Mouse (Mus musculus): ENCODE data around the gene Arhgef12. TPM values are rescaled to one million over a fixed set of nuclear protein-coding genes. Genes with fewer than 3 reads are reported as not detected.
"Not testable (repeated sequence)": the region's sequence is repeated elsewhere in the genome, so short reads cannot be mapped to it uniquely, and the experiment has no call there.

Arhgef12 gene
- polyA plus RNA-seq, 1 experiment: 63.4 TPM

- TF ChIP-seq POLR2A (IDR thresholded peaks at IDR 0.05; ENCODE audit: extremely low read depth, insufficient read depth, low read length) (no peak), CTCF (IDR thresholded peaks at IDR 0.05; ENCODE audit: extremely low read depth, insufficient read depth, low read length) (no peak)
- Histone ChIP-seq H3K27ac (ENCODE audit: insufficient read depth, low read length) (no peak overlapping the region), H3K4me1 (ENCODE audit: control insufficient read depth, insufficient read depth, low read length) (no peaks in the 10 kb centered on the region), H3K4me3 (ENCODE audit: insufficient read depth, low read length) (no peak overlapping the region)
Observed at GRCm38 (mm10) chr9:43000595-43001250, 106.3 kb downstream of the Arhgef12 start.

- TF ChIP-seq POLR2A (IDR thresholded peaks at IDR 0.05; ENCODE audit: extremely low read depth, insufficient read depth, low read length) (no peak), CTCF (IDR thresholded peaks at IDR 0.05; ENCODE audit: extremely low read depth, insufficient read depth, low read length) (no peak)
- Histone ChIP-seq H3K4me1 (ENCODE audit: control insufficient read depth, insufficient read depth, low read length) (no peaks in the 10 kb centered on the region), H3K27ac (ENCODE audit: insufficient read depth, low read length) (no peak overlapping the region), H3K4me3 (ENCODE audit: insufficient read depth, low read length) (no peak overlapping the region)
Observed at GRCm38 (mm10) chr9:43000070-43000469, 107.0 kb downstream of the Arhgef12 start.

DNA sequence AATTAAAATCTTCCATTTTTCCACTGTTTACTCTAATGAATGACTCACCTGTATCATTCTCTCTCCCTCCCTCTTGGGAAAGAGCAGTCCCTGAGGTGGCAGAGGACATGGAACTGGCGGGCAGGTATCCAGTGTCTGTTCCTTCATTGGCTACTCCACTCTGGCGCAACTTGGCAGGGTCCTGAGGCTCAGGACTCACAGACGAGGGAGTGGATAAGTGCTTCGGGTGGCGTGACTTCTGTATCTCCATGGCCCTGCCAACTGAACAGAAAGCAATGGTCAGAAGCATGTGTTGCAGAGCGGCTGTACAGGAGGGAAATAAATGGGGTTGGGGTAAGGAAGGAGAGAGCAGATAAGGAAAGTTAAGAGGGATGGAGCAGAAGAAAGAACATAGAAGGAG lies 109.5 kb downstream of the Arhgef12 start:
- Histone ChIP-seq H3K4me1 (ENCODE audit: control insufficient read depth, insufficient read depth, low read length) (no peaks in the 10 kb centered on the region), H3K27ac (ENCODE audit: insufficient read depth, low read length) (no peak overlapping the region), H3K4me3 (ENCODE audit: insufficient read depth, low read length) (no peak overlapping the region)
- TF ChIP-seq CTCF (IDR thresholded peaks at IDR 0.05; ENCODE audit: extremely low read depth, insufficient read depth, low read length): no peak
- TF ChIP-seq POLR2A (IDR thresholded peaks at IDR 0.05; ENCODE audit: extremely low read depth, insufficient read depth, low read length): no peak

DNA sequence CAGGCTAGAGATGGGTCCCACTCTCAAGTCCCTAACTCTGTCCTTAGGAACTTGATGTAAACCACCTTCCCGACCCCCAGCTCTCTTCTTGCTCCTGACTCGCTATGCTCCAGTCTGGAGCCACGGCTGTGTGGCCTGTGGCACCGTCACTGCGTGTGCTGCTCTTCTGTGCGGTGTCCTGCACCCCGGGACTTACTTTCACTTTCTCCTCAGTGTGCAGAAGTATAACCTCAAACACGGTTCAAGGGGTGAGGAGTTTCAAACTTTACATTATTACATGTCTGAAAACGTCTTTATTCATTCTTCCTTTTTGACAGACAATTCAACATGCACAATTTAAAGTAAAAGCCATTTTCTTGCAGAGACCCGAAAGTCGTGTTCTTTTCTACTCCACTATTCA lies 111.7 kb downstream of the Arhgef12 start:
- Histone ChIP-seq H3K4me3 (ENCODE audit: insufficient read depth, low read length) (no peak overlapping the region), H3K27ac (ENCODE audit: insufficient read depth, low read length) (no peak overlapping the region), H3K4me1 (ENCODE audit: control insufficient read depth, insufficient read depth, low read length) (no peaks in the 10 kb centered on the region)
- TF ChIP-seq CTCF (IDR thresholded peaks at IDR 0.05; ENCODE audit: extremely low read depth, insufficient read depth, low read length): no peak

DNA sequence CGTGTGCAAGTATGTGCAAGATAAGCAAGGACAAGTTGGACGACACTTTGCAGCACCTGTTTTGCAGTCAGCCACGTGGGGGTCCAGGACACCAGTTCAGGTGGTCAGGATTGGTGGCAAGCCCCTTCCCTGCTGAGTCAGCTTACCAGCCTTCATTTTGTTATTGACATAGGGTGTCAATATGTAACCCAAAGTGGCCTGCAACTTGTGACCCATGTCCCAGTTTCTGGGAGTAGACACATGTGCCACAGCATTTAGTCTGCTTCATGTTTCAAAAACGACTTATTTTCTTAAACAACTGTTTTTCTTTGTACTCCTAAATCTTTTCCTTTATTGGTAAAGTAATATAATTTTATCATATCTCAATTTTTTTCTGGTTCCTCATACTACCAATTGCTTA lies 112.3 kb downstream of the Arhgef12 start:
- Histone ChIP-seq H3K4me3 (ENCODE audit: insufficient read depth, low read length) (no peak overlapping the region), H3K4me1 (ENCODE audit: control insufficient read depth, insufficient read depth, low read length) (no peaks in the 10 kb centered on the region), H3K27ac (ENCODE audit: insufficient read depth, low read length) (no peak overlapping the region)
- TF ChIP-seq CTCF (IDR thresholded peaks at IDR 0.05; ENCODE audit: extremely low read depth, insufficient read depth, low read length): no peak
- TF ChIP-seq POLR2A (IDR thresholded peaks at IDR 0.05; ENCODE audit: extremely low read depth, insufficient read depth, low read length): no peak

DNA sequence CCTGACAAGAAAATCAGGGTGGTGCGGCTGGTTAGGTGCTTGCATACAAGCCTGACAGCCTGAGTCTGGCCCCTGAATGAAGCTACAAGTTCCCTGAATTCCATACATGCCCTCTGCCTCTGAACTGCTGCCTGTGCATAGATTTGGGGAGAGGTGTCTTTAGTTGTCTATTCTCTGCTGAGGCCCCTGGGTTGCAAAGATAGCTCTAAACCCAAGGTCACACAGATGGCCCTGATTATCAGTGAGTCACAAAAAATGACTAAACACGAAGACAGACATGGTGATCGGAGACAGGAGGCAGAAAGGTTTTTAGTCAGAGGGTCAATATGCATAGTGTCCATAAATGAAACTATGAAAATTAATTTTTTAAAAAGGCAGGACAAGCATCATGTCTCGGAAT lies 113.4 kb downstream of the Arhgef12 start:
- Histone ChIP-seq H3K27ac (ENCODE audit: insufficient read depth, low read length) (no peak overlapping the region), H3K4me3 (ENCODE audit: insufficient read depth, low read length) (no peak overlapping the region), H3K4me1 (ENCODE audit: control insufficient read depth, insufficient read depth, low read length) (no peaks in the 10 kb centered on the region)
- TF ChIP-seq CTCF (IDR thresholded peaks at IDR 0.05; ENCODE audit: extremely low read depth, insufficient read depth, low read length): no peak
- TF ChIP-seq POLR2A (IDR thresholded peaks at IDR 0.05; ENCODE audit: extremely low read depth, insufficient read depth, low read length): no peak

DNA sequence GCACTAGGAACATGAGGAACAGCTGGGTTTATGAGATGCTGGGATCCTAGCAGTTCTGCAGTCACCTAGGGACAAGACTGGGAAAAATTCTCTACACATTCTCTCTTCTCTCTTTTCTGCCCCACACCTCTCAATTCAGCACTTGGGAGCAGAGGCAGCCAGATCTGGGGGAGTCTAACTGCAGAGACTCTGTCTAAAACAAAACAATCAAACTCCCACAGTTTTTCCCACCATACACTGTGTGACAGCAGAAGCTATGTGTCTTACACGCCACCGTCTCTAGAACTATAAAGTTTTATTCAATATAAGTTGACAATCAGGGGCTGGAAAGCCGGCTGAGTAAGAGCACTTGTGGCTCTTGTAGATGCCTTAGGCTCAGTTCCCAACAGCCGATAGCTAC lies 119.1 kb downstream of the Arhgef12 start:
- H3K4me3 ChIP-seq (ENCODE audit: insufficient read depth, low read length): no peak overlapping the region
- TF ChIP-seq CTCF (IDR thresholded peaks at IDR 0.05; ENCODE audit: extremely low read depth, insufficient read depth, low read length): no peak
- TF ChIP-seq POLR2A (IDR thresholded peaks at IDR 0.05; ENCODE audit: extremely low read depth, insufficient read depth, low read length): no peak
- H3K27ac ChIP-seq (ENCODE audit: insufficient read depth, low read length): no peak overlapping the region
- H3K4me1 ChIP-seq (ENCODE audit: control insufficient read depth, insufficient read depth, low read length): peaks cover 1% of the 10 kb centered on the region; the same call in 1 of the 2 replicates

DNA sequence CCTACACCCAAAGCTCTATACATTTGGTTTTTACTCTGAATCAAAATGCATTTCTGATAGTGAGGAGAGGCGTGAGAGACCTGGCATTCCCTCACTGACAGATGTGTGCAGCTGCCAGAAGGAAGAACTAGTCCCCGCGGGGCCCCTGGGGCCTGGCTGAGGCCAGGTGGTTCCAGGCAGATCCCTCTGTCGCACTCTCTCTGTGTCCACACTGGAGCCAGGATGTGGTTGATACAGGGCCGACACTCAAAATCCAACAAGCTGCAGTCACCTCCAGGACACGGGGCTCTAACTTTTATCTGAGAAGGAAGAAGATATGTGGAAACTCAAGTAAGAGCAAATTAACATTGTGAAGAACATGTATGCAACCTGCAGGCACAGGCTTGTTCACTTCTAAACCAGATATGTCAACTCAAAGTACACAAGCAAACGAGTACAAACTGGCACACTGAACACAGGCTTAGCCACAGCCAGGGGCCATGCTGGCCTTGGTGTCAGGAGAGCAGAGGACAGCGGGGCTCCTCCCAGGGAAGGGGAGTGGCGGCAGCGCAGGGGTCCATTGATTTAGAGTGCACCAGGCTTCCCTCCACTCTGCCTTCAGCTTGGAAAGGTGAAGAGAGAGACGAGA lies 138.0 kb downstream of the Arhgef12 start:
- Histone ChIP-seq H3K4me3 (ENCODE audit: insufficient read depth, low read length) (no peak overlapping the region), H3K27ac (ENCODE audit: insufficient read depth, low read length) (no peak overlapping the region), H3K4me1 (ENCODE audit: control insufficient read depth, insufficient read depth, low read length) (no peaks in the 10 kb centered on the region)
- TF ChIP-seq CTCF (IDR thresholded peaks at IDR 0.05; ENCODE audit: extremely low read depth, insufficient read depth, low read length) (no peak), POLR2A (IDR thresholded peaks at IDR 0.05; ENCODE audit: extremely low read depth, insufficient read depth, low read length) (no peak)

GRCm38 (mm10) chr9:42967731-42968130 lies 139.3 kb downstream of the Arhgef12 start:
- Histone ChIP-seq H3K4me3 (ENCODE audit: insufficient read depth, low read length) (no peak overlapping the region), H3K27ac (ENCODE audit: insufficient read depth, low read length) (no peak overlapping the region)

GRCm38 (mm10) chr9:42964809-42965208 lies 142.2 kb downstream of the Arhgef12 start:
- not testable (repeated sequence) for H3K4me1 ChIP-seq (ENCODE audit: control insufficient read depth, insufficient read depth, low read length); H3K27ac ChIP-seq (ENCODE audit: insufficient read depth, low read length); H3K4me3 ChIP-seq (ENCODE audit: insufficient read depth, low read length)

More at GRCm38 (mm10) chr9:42967731-42968130, 139.3 kb downstream of the Arhgef12 start:
- H3K4me1 ChIP-seq (ENCODE audit: control insufficient read depth, insufficient read depth, low read length): no peaks in the 10 kb centered on the region
- TF ChIP-seq CTCF (IDR thresholded peaks at IDR 0.05; ENCODE audit: extremely low read depth, insufficient read depth, low read length): no peak
- no peak for TF ChIP-seq POLR2A (IDR thresholded peaks at IDR 0.05; ENCODE audit: extremely low read depth, insufficient read depth, low read length)

Data from cortical plate, adult 2 months (tissue).